Mouse (Mus musculus) CH12.LX (cell line): ENCODE data around the gene Clip3. TPM values are rescaled to one million over a fixed set of nuclear protein-coding genes. Genes with fewer than 3 reads are reported as not detected.

ENCODE experiments used
- DNase-seq: peaks from one replicate; pipeline ENCODE4 v3.0.0-alpha.2; 2013; ENCODE audit errors: extremely low read depth
- H3K27ac ChIP-seq: 2 replicates; pipeline ENCODE4 v1.5.1; 2012; ENCODE audit warnings: low read depth, mild to moderate bottlenecking, control low read depth, moderate library complexity; ENCODE audit not compliant: insufficient read depth
- H3K27me3 ChIP-seq: replicated peaks from 2 replicates; pipeline ENCODE3; 2012; ENCODE audit warnings: inconsistent platforms
- H3K36me3 ChIP-seq, 2 experiments: replicated peaks in 1 of 2; 2 replicates each; pipeline versions ENCODE3 to v1.6.1; 2012; ENCODE audit warnings: inconsistent platforms in 1 of 2, low read length in 1 of 2, mild to moderate bottlenecking in 1 of 2, mixed read lengths in 1 of 2, moderate library complexity in 1 of 2; ENCODE audit not compliant: control insufficient read depth in 1 of 2, insufficient read depth in 1 of 2
- H3K4me1 ChIP-seq, 2 experiments: 2 replicates each; pipeline ENCODE4 v1.6.1; 2012; ENCODE audit warnings: inconsistent platforms in 1 of 2, moderate library complexity in 1 of 2; ENCODE audit not compliant: insufficient read depth in 2 of 2, control insufficient read depth in 1 of 2
- H3K4me2 ChIP-seq: 2 replicates; pipeline ENCODE4 v1.6.1; 2012; ENCODE audit warnings: low read depth, mild to moderate bottlenecking, control low read depth; ENCODE audit not compliant: poor library complexity, insufficient read depth, severe bottlenecking
- H3K4me3 ChIP-seq, 3 experiments: fragments of 150-350 bp in 1 of 3; sonication (generic) in 1 of 3; replicated peaks in 1 of 3; 2 replicates each; pipeline versions ENCODE3 to v1.5.1; 2011 to 2012; ENCODE audit warnings: low read depth in 2 of 3, low read length in 2 of 3, mild to moderate bottlenecking in 2 of 3, moderate library complexity in 2 of 3, control low read depth in 1 of 3, improper control_type of control experiment in 1 of 3, inconsistent platforms in 1 of 3, mixed read lengths in 1 of 3; ENCODE audit not compliant: poor library complexity in 1 of 3
- H3K79me2 ChIP-seq: replicated peaks from 2 replicates; pipeline ENCODE4 v1.6.1; 2012; ENCODE audit warnings: mild to moderate bottlenecking, moderate library complexity; ENCODE audit not compliant: control insufficient read depth, poor library complexity, insufficient read depth, severe bottlenecking; ENCODE audit errors: extremely low read depth
- H3K9ac ChIP-seq: 2 replicates; pipeline ENCODE4 v1.6.1; 2012; ENCODE audit warnings: low read depth, mild to moderate bottlenecking, control low read depth, moderate library complexity; ENCODE audit not compliant: insufficient read depth
- H3K9me3 ChIP-seq: replicated peaks from 2 replicates; pipeline ENCODE3; 2012; ENCODE audit warnings: low read length, inconsistent platforms, mixed read lengths
- BHLHE40 ChIP-seq: IDR thresholded peaks from 2 replicates; pipeline ENCODE4 v1.6.1; 2011; ENCODE audit warnings: mild to moderate bottlenecking, low read depth, low read length, improper control_type of control experiment
- CHD1 ChIP-seq: IDR thresholded peaks from 2 replicates; pipeline ENCODE4 v1.6.1; 2012; ENCODE audit warnings: low read depth, low read length, improper control_type of control experiment, inconsistent platforms
- CHD2 ChIP-seq: IDR thresholded peaks from 2 replicates; pipeline ENCODE4 v1.6.1; 2011; ENCODE audit warnings: low read length, improper control_type of control experiment
- CTCF ChIP-seq, 2 experiments: IDR thresholded peaks in 1 of 2; conservative IDR thresholded peaks in 1 of 2; 2 replicates each; pipeline ENCODE4 v1.5.1; 2011 to 2012; ENCODE audit warnings: low read depth in 2 of 2, low read length in 2 of 2, improper control_type of control experiment in 1 of 2, inconsistent platforms in 1 of 2, mild to moderate bottlenecking in 1 of 2, moderate library complexity in 1 of 2
- E2F4 ChIP-seq: IDR thresholded peaks from 2 replicates; pipeline ENCODE4 v1.6.1; 2011; ENCODE audit warnings: low read depth, low read length, improper control_type of control experiment; ENCODE audit not compliant: insufficient replicate concordance
- GABPA ChIP-seq: IDR thresholded peaks from 2 replicates; pipeline ENCODE4 v1.6.1; 2012; ENCODE audit warnings: low read depth, low read length, improper control_type of control experiment, inconsistent platforms; ENCODE audit not compliant: insufficient replicate concordance
- HCFC1 ChIP-seq: IDR thresholded peaks from 2 replicates; pipeline ENCODE4 v1.6.1; 2012; ENCODE audit warnings: low read depth, mild to moderate bottlenecking, inconsistent platforms, low read length, improper control_type of control experiment
- IRF4 ChIP-seq: IDR thresholded peaks from 2 replicates; pipeline ENCODE4 v1.6.1; 2014; ENCODE audit warnings: low read depth, mild to moderate bottlenecking, inconsistent platforms, low read length, improper control_type of control experiment
- JUN ChIP-seq: IDR thresholded peaks from 2 replicates; pipeline ENCODE4 v1.6.1; 2011; ENCODE audit warnings: low read depth, mild to moderate bottlenecking, low read length, improper control_type of control experiment, moderate library complexity; ENCODE audit not compliant: insufficient read depth
- KAT2A ChIP-seq: IDR thresholded peaks from 2 replicates; pipeline ENCODE4 v1.6.1; 2012; ENCODE audit warnings: low read length, improper control_type of control experiment, inconsistent platforms; ENCODE audit not compliant: insufficient replicate concordance
- MAFK ChIP-seq: IDR thresholded peaks from 2 replicates; pipeline ENCODE4 v1.6.1; 2011; ENCODE audit warnings: low read length, improper control_type of control experiment; ENCODE audit not compliant: insufficient replicate concordance
- MAX ChIP-seq: IDR thresholded peaks from 2 replicates; pipeline ENCODE4 v1.6.1; 2011; ENCODE audit warnings: low read length, improper control_type of control experiment
- MEF2A ChIP-seq: IDR thresholded peaks from 2 replicates; pipeline ENCODE4 v1.6.1; 2014; ENCODE audit warnings: low read depth, mild to moderate bottlenecking, inconsistent platforms, low read length, improper control_type of control experiment, borderline replicate concordance
- MXI1 ChIP-seq: IDR thresholded peaks from 2 replicates; pipeline ENCODE4 v1.6.1; 2011; ENCODE audit warnings: mild to moderate bottlenecking, low read depth, low read length, improper control_type of control experiment
- NELFE ChIP-seq: IDR thresholded peaks from 2 replicates; pipeline ENCODE4 v1.6.1; 2011; ENCODE audit warnings: low read depth, low read length, improper control_type of control experiment
- NRF1 ChIP-seq: IDR thresholded peaks from 2 replicates; pipeline ENCODE4 v1.6.1; 2014; ENCODE audit warnings: low read depth, mild to moderate bottlenecking, inconsistent platforms, low read length, improper control_type of control experiment, moderate library complexity
- PAX5 ChIP-seq: IDR thresholded peaks from 2 replicates; pipeline ENCODE4 v1.6.1; 2012; ENCODE audit warnings: low read length, inconsistent platforms, mixed read lengths
- POLR2A ChIP-seq: IDR thresholded peaks from 2 replicates; pipeline ENCODE4 v1.6.1; 2011; ENCODE audit warnings: low read depth, mild to moderate bottlenecking, improper control_type of control experiment, low read length
- RAD21 ChIP-seq: IDR thresholded peaks from 2 replicates; pipeline ENCODE4 v1.6.1; 2011; ENCODE audit warnings: low read depth, mild to moderate bottlenecking, low read length, improper control_type of control experiment, moderate library complexity
- SIN3A ChIP-seq: IDR thresholded peaks from 2 replicates; pipeline ENCODE4 v1.6.1; 2012; ENCODE audit warnings: low read length, improper control_type of control experiment, inconsistent platforms
- SMC3 ChIP-seq: IDR thresholded peaks from 2 replicates; pipeline ENCODE4 v1.6.1; 2011; ENCODE audit warnings: low read depth, low read length, improper control_type of control experiment
- TBP ChIP-seq: conservative IDR thresholded peaks from 2 replicates; pipeline ENCODE4 v1.6.1; 2011; ENCODE audit warnings: low read depth, low read length, improper control_type of control experiment
- TCF12 ChIP-seq: IDR thresholded peaks from 2 replicates; pipeline ENCODE4 v1.6.1; 2014; ENCODE audit warnings: low read depth, mild to moderate bottlenecking, inconsistent platforms, low read length, improper control_type of control experiment
- UBTF ChIP-seq: IDR thresholded peaks from 2 replicates; pipeline ENCODE4 v1.6.1; 2012; ENCODE audit warnings: low read depth, mild to moderate bottlenecking, inconsistent platforms, low read length, improper control_type of control experiment, moderate library complexity
- USF1 ChIP-seq: IDR thresholded peaks from 2 replicates; pipeline ENCODE4 v1.6.1; 2014; ENCODE audit warnings: low read depth, mild to moderate bottlenecking, inconsistent platforms, low read length, improper control_type of control experiment
- USF2 ChIP-seq: conservative IDR thresholded peaks from 2 replicates; pipeline ENCODE4 v1.6.1; 2011; ENCODE audit warnings: low read depth, low read length, improper control_type of control experiment
- ZC3H11A ChIP-seq: IDR thresholded peaks from 2 replicates; pipeline ENCODE4 v1.6.1; 2012; ENCODE audit warnings: low read depth, mild to moderate bottlenecking, inconsistent platforms, low read length, improper control_type of control experiment
- dilution Hi-C: fragments of 300-500 bp; cut with MboI; formaldehyde crosslinking; loops from 2 replicates; pipeline ENCODE4 v1.14.3; 2020; ENCODE audit warnings: low sequenced_read_pairs; ENCODE audit not compliant: extremely low pct_unique_long_range_greater_than_20kb, extremely low pct_ligation_motif_present
- in situ Hi-C: fragments of 300-500 bp; cut with MboI; formaldehyde crosslinking; loops from 3 replicates; pipeline ENCODE4 v1.14.3; 2019; ENCODE audit warnings: low sequenced_read_pairs, low pct_ligation_motif_present, low pct_unique_long_range_greater_than_20kb, mixed read lengths
- polyA plus RNA-seq: library from polyadenylated mRNA; unstranded; fragments of >175 nt; gene quantifications from 2 replicates; pipeline ENCODE4 v1.2.1, GENCODE M21; 2012; ENCODE audit warnings: low read depth; ENCODE audit not compliant: insufficient read length
- total RNA-seq, 2 experiments: library from RNA; depleted of rRNA; stranded (reverse); fragments of 300-350 nt in 1 of 2; fragments of >200 nt in 1 of 2; gene quantifications; 2 replicates each; pipeline ENCODE4 v1.2.3; 2012 to 2014

The Clip3 gene
- total and polyA plus RNA-seq, 3 experiments = not detected

GRCm38 (mm10) chr7:30336384-30336783 is 44.9 kb downstream of the Clip3 start:
- no peak overlapping the region for H3K4me3 ChIP-seq
- H3K27ac ChIP-seq = no peak overlapping the region
- no peaks in the 10 kb centered on the region for H3K79me2 ChIP-seq
- peaks cover 84% of the 10 kb centered on the region for H3K27me3 ChIP-seq
- H3K9ac ChIP-seq = no peak overlapping the region
- dilution Hi-C loops = no loop called here
- no peak overlapping the region for H3K4me2 ChIP-seq
- peaks cover 2 to 4% of the 10 kb centered on the region in 2 experiments; a peak in 2 of 4 replicates for H3K4me1 ChIP-seq
- no peak for TF ChIP-seq PAX5
- TF ChIP-seq SIN3A = 0 out of 2 replicates have a peak, but pooled peaks have one; percentile 25
- TF ChIP-seq USF1 = no peak
- TF ChIP-seq JUN = no peak
- TF ChIP-seq MAX = peak; percentile 30; the same call in 1 of the 2 replicates
- TF ChIP-seq MEF2A = 0 out of 2 replicates have a peak, but pooled peaks have one; percentile 15
- no peak for TF ChIP-seq MXI1
- TF ChIP-seq ZC3H11A = peak; percentile 36; the same call in 1 of the 2 replicates
- no peak for TF ChIP-seq HCFC1
- TF ChIP-seq CTCF (conservative IDR thresholded peaks at IDR 0.05 in 1 of 2, IDR thresholded peaks at IDR 0.05 in 1 of 2; ENCODE audit: low read depth in 2 of 2, low read length in 2 of 2) = peak; percentile 92 to 93
- TF ChIP-seq TBP = no peak
- no peak for TF ChIP-seq CHD1
- peak; percentile 83 for TF ChIP-seq RAD21
- peak; percentile 41 for TF ChIP-seq NRF1
- TF ChIP-seq MAFK = no peak
- TF ChIP-seq USF2 = no peak
- TF ChIP-seq SMC3 = peak; percentile 83
- TF ChIP-seq, all 38 proteins: peak for 8
- in situ Hi-C loops = no loop called here
- peak; percentile 72 for DNase-seq
- H3K9me3 ChIP-seq = no peaks in the 10 kb centered on the region
- H3K36me3 ChIP-seq = no peaks in the 10 kb centered on the region

GRCm38 (mm10) chr7:30339432-30340109 is 48.0 kb downstream of the Clip3 start:
- TF ChIP-seq SMC3 = no peak
- TF ChIP-seq MAFK = no peak
- no peak for TF ChIP-seq POLR2A
- no peak for TF ChIP-seq MEF2A
- no peak for TF ChIP-seq NELFE
- no peak for TF ChIP-seq GABPA
- TF ChIP-seq E2F4 = no peak
- TF ChIP-seq TCF12 = no peak
- no peak for TF ChIP-seq IRF4
- TF ChIP-seq RAD21 = no peak
- no peak for TF ChIP-seq PAX5
- no peak for TF ChIP-seq UBTF
- no peak for TF ChIP-seq KAT2A
- TF ChIP-seq SIN3A = no peak
- no peak for TF ChIP-seq BHLHE40
- no peak for TF ChIP-seq CHD2
- H3K27ac ChIP-seq = no peak overlapping the region
- H3K9ac ChIP-seq = no peak overlapping the region
- dilution Hi-C loops (no loop called here), in situ Hi-C loops (no loop called here)
- DNase-seq = no peak
- H3K4me1 ChIP-seq = no peaks in the 10 kb centered on the region
- H3K4me3 ChIP-seq = no peak overlapping the region
- peaks cover 86% of the 10 kb centered on the region for H3K27me3 ChIP-seq
- H3K79me2 ChIP-seq = no peaks in the 10 kb centered on the region
- no peak overlapping the region for H3K4me2 ChIP-seq
- no peaks in the 10 kb centered on the region for H3K9me3 ChIP-seq
- H3K36me3 ChIP-seq = no peaks in the 10 kb centered on the region
